Mouse (Mus musculus) megakaryocyte, adult 5-6 weeks (primary cell): ENCODE results near the gene Lipe. TPM values are rescaled to one million over a fixed set of nuclear protein-coding genes. Genes with fewer than 3 reads are reported as not detected.
"Not testable (repeated sequence)": the region's sequence is repeated elsewhere in the genome, so short reads cannot be mapped to it uniquely, and the experiment has no call there.

Experiments
- ATAC-seq: 2 replicates; pipeline ENCODE4 v1.8.0; 2016; ENCODE audit warnings: mild to moderate bottlenecking, inconsistent platforms; ENCODE audit not compliant: poor library complexity, severe bottlenecking
- total RNA-seq, 2 experiments: library from RNA; stranded (forward) in 1 of 2; stranded (reverse) in 1 of 2; fragments of 153-499, 151-499 nt in 1 of 2; fragments of 221-1000, 200-1000 nt in 1 of 2; gene quantifications; 2 replicates each; pipeline versions ENCODE4 v1.2.3 to v1.2.4; 2015 to 2017

The Lipe gene
- total RNA-seq, 2 experiments from 2014 or later: 17.3 to 20.6 TPM

GRCm38 (mm10) chr7:25417597-25417996 is 19.1 kb upstream of the Lipe start:
- no peak for ATAC-seq

DNA sequence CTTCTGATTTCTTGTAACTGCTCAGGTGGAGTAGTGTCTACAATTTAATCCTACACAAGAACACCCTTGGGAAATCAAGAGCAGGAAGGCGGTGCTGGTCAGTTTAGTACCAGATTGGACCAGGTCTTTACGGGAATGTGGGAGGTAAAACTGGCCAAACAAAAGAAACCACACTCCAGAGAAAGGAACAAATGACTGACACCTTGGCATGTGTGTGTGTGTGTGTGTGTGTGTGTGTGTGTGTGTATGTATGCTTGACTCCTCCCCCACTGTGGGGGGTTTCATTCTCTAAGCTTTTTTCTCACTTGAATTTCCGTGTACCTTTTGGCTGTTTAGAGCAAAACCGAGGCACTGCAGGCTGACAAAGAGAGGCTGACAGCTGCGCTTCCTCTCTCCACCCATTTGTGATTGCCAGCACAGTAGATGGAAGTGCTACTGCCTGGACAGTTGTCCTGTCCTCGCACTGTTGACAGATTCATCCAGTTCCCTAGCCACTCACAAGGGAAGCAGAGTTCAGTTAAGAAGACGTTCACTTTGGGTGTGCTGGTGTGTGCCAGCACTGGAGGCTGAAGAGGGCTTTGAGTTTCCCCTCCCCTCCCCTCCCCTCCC is 14.4 kb upstream of the Lipe start, which contains the start of gene Cxcl17:
Gene Cxcl17 (minus strand): TSS at position 54 of the 609 bp plus-strand sequence.
- no peak for ATAC-seq

- ATAC-seq: no peak
These were observed 13.4 kb upstream of the Lipe start for GRCm38 (mm10) chr7:25411861-25412260.

DNA sequence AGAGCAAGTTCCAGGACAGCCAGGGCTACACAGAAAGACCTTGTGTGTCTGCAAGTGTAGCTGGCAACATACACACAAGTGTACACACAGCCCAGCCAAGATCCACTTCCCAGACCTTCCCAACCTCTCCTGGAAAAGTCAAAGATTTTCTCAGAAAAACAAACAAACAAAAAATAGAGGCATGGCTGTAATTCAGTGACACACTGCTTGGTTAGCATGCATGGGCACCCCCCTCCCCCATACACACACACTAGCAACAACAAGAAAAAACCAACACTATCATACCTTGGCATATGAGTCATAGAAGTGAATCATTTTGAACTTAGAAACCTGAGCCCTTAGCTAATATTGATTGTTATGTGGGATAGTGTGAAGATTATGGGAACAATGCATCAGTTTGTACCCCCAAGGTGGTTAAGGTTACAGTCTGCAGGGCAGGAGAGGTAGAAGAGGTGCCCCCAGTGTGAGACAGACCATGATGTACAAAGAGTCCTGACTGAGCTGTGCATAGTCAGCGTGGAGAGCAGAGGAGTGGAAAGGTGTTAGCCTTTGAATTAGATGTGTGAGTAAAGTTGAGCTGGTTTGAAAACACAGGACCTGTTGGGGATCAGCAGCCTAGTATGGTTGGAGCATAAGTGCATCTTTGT is 12.6 kb upstream of the Lipe start:
- no peak for ATAC-seq

DNA sequence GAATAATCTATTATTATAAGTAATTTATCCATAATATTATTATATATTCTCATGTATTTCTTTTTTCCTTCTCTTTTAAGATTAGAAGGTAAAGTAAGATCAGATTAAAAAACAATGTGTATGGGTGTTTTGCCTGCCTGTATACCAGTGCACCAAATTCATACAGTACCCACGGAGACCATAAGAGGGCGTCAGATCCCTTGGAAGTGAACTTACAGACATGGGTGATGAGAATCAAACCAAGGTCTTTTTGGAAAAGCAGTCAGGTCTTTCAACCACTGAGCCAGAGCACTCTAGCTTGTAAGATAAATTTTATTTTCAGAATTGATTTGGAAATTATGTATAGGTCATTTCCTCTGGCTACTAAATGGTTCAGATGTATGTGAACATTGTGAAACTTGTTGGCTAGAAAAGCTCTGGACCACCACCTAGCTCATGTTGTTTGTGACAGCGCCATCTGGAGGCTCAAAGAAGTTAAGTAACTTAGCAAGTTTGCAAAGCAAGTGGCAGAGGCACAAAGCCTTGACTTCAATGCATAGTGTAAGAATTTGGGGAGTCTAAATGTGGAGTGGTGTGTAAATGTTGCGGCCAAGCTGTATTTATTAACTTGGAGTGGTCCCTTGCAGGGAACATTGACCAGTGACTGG is 10.7 kb upstream of the Lipe start:
- peak; percentile 40; the same call in 1 of the 2 replicates for ATAC-seq

- ATAC-seq: no peak
These were observed 8.0 kb upstream of the Lipe start for GRCm38 (mm10) chr7:25406468-25406867.

GRCm38 (mm10) chr7:25402671-25403101 is 4.2 kb upstream of the Lipe start:
- ATAC-seq: peak; percentile 51

DNA sequence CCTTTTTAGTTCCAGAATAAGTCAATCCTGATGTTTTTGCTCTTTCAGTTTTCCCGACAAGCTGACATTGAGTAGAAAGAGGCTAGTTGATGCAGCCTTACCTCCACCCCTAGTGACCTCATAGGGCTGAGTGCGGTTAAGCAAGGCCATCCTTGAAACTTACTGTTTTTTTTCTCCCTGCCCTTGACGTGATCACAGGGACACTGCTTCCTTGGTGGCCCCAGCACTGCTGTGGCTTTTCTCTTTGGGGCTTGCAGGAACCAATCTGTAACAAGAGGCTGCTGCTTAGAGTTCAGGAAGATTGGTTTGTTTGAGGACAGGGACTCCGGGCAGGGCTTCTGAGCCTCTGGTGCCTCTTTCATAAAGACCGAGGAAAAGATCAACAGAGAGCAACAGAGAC is 3.5 kb upstream of the Lipe start:
- no peak for ATAC-seq

GRCm38 (mm10) chr7:25401551-25401950 is 3.0 kb upstream of the Lipe start:
- no peak for ATAC-seq

DNA sequence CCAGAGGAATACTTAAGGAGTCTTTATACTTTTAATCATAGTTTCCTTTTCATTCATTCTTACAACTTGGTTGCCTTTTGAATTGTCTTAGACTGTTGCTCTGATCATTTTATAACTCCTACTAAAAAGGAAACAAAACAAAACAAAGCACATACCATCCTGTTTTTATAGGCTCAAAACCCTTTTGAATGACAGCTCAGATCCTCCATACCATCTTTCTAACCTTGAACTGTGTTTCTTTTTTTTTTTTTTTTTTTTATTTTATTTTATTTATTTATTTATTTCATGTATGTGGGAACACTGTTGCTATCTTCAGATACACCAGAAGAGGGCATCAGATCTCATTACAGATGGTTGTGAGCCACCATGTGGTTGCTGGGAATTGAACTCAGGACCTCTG is 518 bp upstream of the Lipe start:
- ATAC-seq: not testable (repeated sequence)

GRCm38 (mm10) chr7:25396621-25397020 is 1.9 kb downstream of the Lipe start:
- ATAC-seq: no peak

DNA sequence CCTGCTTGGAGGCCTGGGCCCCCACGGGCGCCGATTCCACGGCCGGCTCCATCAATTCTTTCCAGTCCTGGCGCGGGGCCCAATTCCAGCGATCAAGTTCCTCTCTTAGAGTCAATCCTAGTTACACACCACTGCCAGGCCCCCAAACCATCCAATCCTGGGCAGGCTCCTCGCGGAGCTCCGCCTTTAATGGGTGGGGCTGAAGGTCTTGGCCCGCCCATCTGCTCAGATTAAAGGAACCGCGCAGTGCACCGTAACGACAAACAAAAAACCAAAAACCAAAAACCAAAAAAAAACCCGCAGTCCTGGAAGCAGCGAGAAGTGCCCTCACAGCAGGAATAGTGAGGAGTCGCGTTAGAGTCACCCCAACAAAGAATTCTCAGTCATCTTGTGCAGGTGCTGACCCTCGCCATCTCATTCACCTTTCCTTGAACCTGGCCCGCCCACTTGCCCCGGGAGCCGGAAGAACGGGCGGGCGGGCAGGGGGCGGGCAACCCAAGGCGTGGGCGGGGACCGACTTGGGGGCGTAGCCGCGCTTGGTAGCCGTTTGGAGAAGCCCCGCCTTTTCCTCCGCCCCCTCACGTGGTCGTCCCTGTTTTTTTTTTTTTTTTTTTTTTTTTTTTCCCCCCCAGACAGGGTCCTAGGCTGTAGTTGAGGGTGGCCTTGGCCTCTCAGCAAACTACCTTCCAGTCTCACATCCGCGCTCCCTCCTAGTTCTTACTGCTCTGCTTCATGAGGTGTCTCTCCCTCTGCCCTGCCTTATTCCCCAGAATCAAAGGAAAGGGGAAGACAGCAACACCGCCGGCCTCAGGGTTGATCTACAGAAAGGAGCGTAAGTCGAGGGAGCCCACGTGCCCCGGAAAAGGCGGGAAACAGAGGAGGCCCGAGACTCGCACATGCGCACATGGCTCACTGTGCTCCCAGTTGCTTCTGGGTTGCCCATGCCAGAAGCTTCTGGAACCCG is 2.7 kb downstream of the Lipe start:
- ATAC-seq: peak; percentile 91

- peak; percentile 72 for ATAC-seq
These were observed 3.3 kb downstream of the Lipe start for GRCm38 (mm10) chr7:25395186-25395557.

DNA sequence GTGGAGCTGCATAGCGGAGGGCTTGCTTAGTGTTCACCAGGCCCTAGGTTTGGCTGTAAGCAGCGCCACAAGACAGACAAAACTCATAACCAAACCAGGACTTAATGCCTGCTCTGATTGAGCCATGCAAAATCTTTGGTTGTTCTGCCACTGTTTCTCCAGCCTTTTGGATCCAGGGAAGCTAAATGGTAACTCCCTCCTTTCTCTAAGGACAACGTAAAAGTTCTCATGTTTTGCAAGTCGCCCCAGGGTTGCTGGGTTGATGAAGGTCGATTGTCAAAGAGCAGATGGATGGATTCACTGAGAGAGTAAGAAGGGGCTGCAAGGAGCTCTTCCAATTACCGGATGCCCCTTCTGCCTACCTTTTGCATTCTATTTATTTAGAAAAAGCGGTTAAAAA is 3.8 kb downstream of the Lipe start:
- peak; percentile 2; the same call in 1 of the 2 replicates for ATAC-seq

- no peak for ATAC-seq
These were observed 4.9 kb downstream of the Lipe start for GRCm38 (mm10) chr7:25393451-25394210.

DNA sequence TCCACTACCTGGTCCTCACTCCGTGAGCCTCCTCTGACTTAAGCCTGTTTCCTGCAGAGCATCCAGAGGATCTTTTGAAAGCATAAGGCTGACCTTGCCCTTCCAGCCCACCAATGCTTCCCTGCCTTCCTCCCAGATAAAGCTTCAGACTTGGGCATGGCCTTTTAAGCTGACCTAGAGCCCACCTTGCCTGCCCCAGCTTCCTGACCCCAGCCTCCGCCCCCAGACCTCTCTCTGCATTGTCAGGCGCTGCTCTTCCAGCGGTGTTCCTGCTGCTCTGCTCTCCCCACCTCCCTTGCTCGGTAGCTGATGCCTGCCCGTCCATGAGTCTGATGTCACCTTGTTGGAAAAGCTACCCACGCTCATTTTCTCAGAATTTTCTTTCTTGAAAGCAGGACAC is 5.7 kb downstream of the Lipe start:
- ATAC-seq: no peak

DNA sequence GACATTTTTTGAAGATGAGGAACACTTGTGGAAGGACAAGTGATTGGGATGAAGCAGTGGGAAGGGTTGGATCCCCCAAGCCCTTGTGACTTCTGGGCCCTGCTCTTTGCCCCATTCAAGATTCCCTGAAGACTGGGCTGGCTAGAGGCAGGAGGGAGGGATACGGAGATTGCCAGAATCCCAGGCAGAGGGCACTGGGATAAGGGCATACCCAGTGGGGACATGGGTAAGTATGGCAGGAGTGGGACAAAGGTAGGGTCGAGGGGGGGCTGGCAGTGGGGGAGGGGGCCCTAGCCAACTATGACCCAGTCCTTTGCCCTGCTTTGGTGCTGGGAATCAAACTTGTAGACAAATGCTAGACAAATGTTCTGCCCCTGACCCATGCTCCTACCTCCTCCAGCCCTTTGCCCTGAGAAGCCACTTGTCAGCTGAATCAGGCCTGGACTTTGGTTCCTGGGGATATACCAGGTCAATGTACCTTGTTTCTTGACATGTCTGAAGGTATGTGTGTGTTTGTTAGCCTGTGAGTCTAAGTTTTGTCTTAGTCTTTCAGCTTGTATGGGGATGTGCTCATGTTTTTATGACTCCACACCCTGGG is 6.6 kb downstream of the Lipe start:
- ATAC-seq: no peak

DNA sequence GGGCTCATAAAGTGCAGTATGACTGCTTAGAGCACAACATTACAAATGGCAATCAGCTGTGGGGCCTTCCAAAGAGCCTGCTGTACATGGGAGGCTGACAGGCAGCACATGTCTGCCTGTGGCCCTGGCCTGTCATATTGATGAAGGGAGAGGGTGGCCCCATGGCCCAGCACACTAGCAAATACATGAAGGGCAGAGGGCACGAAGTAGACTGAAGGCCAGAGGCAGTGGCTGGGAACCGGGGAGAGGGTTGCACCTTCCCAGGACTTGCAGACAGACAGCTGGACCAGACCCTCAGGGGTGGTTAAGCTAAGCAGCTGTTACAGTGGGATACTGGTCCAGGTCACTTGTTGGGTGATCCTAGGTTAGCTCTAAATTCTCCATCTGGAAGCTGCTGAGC is 7.5 kb downstream of the Lipe start:
- ATAC-seq: no peak

GRCm38 (mm10) chr7:25390054-25390770 is 8.3 kb downstream of the Lipe start:
- no peak for ATAC-seq
